Mouse (Mus musculus) ES-CJ7 (cell line): ENCODE measurements around the gene Mbtps1.

ENCODE experiments used
- DNase-seq: peaks from one replicate; pipeline ENCODE4 v3.0.0; 2011; ENCODE audit warnings: low read depth, low spot score

Mbtps1 gene

DNA sequence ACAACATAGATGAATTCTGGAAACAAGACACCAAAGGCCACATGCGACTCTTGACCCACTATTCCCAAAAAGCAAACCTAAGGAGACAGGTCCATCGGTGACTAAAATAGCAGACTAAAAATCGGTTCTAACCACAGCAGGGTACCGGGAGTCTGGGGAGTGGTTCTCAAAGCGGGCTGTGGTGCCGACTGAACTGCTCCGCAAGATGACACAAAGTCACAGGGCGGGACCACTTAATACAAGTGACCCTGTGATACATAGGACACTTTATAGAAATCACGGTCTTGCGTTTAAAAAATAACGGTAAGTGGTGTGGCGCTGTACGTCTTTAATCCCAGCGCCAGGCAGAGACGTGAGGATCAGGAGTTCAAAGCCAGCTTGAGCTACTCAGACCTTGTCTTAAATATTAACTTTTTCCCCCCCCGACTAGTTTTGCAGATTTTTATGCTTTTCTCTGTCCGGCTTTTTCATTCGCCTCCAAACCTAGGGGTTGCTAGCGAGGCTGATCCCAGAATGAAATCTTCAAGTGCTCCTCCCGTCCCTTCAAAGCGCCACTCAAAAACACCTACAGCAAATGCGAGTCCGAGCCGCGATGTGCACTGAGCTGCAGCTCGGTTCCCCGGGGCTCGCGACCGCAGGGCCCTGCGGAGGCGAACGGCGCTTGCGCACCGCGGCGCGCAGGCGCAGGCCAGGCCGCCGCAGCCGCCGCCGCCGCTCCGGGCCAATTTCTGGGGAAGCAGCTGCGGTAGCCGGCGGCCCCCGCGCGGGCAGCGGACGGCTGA is 523 bp downstream of the Mbtps1 start:
- peak; percentile 77 for DNase-seq

DNA sequence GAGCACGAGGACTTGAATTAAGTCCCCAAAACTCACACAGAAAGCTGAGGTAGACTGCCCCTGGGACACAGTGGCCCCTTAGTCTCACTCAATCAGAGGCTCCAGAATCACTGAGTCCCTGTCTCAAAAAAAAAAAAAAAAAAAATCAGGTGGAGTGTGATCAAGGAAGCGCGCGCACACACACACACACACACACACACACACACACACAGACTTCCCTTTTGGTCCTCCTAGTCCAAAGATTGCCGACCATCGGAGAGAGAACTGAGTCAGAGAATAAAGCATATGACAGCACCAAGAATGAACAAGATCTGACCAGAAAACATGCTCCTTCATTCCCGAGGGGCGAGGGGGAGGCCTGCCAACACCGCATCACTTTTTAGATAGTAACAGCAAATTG is 1.4 kb downstream of the Mbtps1 start:
- DNase-seq = no peak

DNA sequence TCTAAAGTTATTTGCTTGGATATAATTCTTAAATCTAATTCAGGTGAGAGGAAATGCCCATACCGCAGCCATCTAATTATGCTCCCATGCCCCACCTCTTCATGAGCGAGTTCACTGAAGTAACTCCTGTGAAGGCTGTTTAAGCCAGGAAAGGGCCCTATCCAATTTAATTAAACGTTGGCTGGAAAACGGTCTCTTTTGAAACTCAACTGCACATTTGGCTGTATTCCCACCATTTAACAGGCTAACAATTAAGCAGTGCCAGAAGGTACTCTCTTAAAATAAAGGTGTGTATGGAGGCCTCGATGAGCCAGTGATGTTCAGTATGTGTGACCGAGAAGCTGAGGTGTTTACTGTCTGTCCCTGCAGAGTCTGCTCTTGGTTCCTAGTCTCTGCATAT is 2.7 kb downstream of the Mbtps1 start:
- DNase-seq = no peak

DNA sequence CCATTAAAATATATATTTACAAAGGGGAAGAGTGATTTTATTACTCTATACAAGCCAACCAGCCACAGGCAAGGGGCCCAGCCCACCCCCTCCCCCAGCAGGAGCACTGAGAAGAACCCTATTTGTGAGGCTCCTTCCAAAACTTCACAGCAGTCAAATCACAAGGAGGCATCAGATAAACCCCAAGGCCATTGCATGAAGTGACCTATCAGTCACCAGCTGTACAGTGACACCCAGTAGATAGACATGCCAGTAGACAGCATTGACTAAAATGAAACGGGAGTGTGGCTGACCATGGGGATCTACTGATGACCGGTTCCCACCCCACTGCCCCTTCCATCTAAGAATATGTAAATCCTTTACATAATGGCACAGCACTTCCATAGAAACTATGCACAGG is 5.6 kb downstream of the Mbtps1 start:
- no peak for DNase-seq

DNA sequence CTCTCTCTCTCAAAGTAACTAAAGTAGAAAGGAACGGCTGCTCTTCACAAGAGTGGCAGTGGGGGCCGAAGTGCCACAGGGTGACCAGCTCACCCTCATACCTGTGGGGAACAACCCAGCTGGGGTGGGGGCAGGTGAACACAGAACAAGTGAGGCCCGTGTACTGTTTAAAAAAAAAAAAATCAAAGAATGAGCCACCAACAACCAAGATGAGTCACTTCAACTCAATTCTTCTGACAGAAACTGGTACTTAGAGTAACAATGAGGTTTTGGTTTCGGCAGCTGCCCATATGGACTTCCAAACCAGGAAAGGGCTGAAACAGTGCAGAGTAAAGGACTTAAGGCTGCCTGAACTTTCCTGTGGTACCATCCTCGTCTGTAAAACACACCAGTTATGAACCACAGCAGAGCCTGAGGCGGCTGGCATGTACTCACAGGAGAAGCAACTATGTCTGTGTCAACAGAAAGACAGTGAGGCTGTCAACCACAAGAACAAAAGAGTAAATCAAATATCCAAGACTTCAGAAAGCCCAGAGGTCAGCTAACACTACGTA is 9.9 kb downstream of the Mbtps1 start:
- DNase-seq = no peak

DNA sequence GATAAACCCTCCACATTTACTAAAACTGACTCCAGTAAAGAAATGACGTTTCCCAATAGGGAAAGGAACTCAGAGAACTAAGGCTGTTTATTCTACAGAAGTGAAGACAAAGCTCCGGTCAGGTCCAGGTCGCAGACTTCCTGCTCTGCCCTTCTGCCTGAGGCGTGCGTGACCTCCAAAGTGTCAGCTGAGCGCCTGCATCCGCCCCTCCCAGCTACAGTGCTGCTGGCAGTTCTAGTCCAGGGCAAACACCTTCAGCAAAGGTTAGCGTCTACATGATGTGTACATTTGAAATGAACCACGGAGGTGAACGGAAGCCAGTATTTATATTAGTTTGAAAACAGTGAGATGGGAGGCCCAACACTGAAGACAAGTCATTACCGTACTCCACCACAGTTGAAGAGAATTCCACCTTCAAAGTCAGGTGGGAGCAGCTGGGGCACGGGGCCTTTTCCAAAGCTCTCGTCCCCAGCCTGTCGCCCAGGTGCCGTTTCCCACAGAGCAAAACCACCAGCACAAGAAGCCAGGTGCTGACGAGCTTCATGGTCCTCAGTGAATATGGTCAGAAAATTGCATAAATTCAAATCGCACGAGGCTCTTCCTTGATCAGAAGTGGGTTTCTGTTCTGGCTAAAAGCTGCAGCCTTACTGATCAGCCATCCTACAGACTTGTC is 11.4 kb downstream of the Mbtps1 start:
- DNase-seq = peak; percentile 73

DNA sequence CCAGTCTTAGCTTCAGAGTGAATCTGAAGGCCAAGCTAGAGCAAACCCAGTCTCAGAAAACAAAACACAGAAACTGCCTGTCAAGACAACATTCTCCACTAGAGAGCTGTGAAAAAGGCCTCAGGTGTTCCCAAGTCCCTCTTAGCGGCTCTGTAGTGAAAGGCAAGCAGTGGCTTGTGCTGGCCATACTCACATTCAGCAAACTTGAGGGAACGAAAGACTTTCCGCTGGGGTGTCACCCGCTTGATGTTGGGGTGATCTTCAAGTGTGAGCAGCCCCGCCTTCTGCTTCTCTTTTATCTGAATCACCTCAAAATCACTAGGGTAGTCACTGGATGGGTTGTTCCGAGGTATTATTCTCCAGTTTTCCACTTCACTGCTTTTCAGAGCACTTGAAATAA is 12.7 kb downstream of the Mbtps1 start:
- no peak for DNase-seq

DNA sequence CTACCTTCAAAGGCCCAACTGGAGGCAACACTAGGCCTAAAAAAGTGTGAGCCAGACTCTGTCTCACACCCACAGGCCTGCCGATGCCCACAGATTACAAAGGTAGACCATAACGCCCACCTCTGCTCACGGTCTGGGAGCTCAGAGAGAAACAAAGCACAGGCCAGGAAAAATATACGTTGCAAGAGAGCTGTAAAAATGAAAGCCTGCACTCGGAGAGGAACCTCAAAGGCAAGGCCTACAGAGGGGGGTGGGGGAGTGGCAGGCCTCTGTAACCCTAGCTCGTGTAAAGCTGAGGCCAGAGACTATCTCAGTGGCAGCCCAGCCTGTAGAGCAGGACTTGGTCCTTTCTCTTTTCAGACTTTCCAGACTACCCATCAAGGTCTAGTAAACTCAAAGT is 13.4 kb downstream of the Mbtps1 start:
- no peak for DNase-seq

DNA sequence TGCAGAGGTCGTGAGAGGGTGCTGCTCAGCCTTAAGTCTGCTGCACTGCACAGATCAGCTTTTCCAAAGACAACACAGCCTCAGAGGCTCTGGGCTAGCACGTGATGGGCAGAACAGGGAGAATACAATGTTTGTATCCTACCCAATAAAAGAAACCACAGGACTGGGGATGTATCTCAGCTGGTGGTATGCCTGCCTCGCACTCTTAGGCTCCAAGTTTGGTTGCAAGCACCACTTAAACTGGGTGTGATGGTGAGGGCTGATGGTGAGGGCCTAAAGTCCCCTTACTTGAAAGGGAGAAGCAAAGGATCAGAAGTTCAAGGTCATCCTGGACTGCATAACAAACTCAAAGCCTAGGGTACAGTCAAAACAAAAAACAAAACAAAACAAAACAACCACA is 13.9 kb downstream of the Mbtps1 start:
- peak; percentile 69 for DNase-seq

DNA sequence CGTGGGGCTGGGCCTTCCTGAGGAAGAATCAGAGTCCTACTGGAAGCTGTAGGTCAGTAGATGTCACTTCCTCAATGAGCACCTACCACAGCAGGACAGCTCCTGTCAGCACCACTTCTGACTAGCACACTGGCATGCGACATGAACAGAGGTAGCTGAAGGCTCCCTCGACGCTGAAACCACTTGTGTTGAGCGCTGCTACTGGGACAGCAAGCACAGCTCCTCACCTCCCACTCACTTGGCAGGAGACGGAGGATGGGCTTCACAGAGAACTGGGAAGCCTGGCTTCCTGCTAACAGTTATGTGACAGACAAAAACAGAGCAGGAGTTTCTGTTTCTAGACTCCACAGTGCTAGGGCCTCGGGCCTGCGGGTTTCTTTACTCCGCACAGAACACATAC is 26.6 kb downstream of the Mbtps1 start:
- DNase-seq = no peak

DNA sequence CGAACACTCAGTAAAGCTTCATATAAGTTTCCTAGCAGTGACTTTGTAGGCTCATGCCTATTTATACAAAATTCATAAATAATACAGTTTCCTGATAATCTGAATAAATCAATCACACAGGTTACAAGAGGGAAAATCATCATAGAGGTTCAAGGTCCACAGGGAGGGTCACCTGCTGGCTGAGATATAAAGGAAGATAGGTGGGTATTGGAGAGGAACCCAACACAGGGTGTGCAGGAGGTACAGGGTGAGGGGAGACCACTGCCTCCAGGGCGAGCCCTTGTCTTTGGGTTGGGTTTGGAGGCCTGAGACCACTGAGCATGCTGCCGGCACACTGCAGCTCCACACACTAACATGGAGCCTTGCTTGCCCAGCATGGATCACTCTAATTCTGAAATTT is 27.1 kb downstream of the Mbtps1 start:
- no peak for DNase-seq

DNA sequence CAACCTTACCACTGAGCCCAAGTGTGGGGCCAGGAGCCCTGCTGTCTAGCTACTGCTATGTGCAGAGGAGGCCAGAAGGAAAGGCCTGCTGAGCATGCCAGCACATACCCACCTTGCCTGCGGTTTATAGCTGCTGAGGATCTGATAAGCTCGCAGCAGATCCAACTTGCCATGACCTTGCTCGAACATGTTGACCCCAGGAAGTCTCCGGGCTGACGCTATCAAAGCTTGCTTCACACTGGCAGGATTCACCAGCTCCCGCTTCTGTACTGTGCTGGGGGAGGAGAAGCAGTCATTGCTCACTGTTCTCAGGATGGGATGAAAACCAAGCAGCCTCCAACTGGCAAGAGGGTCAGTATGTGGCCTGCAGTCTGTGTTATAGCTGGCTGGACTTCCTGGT is 27.6 kb downstream of the Mbtps1 start:
- DNase-seq = no peak

DNA sequence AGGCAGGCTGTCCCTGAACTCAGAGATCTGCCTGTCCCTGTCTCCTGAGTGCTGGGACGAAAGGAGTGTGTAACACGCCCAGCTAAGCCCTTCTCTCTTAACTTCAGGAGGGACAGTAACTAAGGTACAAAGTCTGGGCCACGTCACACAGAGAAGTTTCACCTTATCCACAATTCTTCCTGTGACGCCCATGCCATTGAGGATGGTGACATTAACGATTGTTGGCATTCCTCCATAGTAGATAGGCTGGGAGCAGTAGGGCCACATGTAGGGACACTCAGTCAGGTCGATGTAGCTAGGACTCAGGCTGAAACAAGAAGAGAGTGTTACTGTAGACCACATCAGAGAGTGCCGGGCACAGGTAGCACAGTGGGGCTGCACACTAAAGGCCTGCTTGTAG is 29.8 kb downstream of the Mbtps1 start:
- no peak for DNase-seq

DNA sequence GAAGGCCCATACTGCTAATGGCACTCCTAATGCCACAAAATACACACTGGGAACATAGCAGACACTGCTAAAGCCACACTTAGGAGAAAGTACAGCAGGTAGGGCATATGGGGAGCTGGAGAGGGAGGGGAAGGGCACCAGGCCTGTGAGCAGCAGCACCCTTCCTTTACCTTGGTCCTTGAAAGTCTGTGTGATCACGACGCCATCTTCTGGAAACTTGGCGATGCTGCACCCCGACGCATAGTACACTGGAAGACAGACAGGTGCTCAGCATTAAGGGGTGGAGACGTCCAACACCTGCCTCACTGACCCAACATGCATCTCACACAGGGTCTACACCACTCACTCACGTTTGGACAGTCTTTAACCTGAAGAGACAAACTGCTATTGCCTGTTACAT is 38.4 kb downstream of the Mbtps1 start:
- peak; percentile 81 for DNase-seq

DNA sequence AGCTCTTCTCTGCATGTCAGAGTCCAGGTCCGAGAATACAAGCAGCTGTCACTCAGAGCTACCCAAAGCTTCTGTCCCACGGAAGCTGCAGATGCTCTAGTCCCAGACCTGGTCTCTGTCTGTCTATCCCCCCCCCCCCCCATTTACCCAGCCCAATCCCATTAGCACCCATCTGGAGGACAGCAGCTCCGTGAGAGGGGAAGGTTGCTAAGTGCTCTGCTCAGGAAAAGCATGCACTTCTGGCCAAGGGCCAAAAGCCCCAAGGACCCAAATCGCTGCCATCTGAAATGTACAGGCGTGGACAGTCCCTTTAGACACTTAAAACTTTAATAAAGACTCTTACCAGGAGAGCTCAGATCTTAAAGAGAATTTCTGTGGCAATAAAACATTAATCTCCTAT is 41.9 kb downstream of the Mbtps1 start:
- DNase-seq = no peak

DNA sequence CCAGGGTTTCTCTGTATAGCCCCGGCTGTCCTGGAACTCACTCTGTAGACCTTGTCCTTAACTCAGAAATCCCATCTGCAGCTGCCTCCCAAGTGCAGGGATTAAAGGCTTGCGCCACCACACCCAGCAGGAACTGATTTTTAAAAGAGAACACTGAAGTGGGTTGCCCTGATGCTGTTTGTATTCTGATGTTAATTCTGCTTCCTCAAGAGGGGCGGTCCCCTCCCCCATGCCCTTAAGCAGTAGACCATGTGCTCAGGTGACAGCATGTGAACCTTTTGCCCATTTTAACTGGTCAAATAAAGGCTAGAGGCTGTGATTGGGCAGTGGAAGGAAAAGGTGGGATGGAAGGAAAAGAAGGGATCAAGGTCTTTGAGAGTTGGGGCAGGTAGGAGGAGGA is 42.8 kb downstream of the Mbtps1 start:
- DNase-seq = peak; percentile 99

DNA sequence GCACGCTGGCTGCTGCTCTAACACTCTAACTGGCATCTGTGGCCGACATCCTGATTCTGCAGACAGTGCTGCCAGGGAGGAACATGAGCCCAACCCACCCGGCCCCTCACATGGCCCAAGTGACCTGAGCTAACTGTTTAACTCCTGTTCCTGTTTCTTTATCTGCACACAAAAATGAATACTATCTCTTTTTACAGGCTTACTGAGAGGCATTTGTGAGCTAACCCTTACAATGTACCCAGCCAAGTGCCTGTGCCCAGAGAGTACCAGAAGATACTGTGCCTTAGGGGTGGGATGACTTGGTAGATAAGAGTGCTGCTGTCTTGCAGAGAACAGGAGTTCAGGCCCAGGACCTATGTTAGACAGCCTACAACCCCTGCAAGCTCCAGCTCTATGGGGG is 43.6 kb downstream of the Mbtps1 start:
- no peak for DNase-seq

DNA sequence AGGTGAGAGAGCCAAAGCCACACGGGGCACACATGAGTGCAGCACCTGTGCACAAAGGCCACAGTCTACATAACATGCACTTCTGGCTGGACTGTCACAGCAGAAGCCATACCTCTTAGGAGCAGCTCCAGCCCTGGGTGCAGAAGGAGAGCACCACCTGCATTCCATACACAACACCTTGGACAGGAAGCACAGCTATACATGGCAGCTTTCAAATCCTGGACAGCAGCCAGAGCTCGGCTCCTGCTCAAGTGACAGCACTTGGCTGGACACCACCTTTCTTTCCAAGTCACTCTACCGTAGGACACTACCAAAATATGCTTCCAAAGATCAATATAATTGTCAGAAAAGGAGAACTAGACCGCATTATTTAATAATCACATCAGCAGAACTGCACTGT is 45.1 kb downstream of the Mbtps1 start:
- DNase-seq = no peak

DNA sequence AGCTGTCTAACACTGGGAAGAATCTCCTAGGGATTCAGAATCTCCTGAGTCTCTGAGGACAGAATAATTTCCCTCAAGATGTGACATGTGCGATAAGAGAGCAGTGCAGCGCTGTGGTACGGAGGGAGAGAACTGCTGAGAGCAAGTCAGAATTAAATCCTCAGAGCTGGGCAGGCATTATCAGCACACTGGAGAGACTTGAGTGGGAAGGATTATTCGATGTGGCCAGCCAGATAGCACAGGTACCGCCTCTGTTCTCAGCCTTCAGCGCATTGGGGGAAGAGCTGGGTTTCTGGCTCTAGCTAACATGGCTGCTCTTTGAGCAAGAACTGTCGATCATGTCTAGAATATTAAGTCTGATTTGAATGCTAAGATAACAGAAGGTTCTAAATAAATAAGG is 46.8 kb downstream of the Mbtps1 start:
- DNase-seq = no peak

DNA sequence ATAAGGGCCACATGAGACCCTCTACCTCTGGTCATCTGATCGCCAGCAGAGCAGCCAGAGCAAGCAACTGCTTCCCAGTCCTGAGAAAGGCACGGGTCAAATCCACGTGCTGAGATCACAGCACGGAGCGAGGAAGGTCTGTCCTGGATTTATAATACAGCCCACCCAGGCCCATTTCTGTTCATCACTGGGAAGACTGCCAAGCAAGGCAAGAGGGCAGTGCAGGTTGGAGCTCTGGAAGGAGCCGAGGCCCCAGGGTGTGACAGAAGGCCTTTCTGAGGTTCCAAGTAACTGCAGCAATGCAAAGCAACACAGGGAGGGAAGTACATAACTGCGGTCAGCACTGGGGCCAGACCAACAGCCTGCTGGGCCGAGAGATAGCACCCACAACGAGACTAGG is 48.1 kb downstream of the Mbtps1 start:
- no peak for DNase-seq

DNA sequence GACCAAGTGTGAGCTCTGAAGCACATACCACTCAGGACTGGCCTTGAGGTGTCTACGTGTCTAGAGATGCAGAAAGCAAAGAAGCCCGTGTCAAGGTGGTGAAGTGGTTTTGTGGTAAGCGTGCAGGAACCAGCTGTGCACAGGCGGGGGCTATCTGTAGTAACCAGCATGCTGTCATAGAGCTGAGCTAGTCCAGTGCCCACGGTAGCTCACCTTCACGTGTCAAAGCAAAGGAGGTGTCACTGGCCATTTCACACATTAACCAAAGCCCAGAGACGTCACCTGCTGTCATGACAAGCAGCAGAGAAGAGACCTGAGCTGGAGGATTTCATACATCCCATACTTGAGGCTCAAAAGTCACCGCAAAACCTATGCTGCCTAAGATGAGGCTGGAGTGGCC is 52.4 kb downstream of the Mbtps1 start:
- no peak for DNase-seq

DNA sequence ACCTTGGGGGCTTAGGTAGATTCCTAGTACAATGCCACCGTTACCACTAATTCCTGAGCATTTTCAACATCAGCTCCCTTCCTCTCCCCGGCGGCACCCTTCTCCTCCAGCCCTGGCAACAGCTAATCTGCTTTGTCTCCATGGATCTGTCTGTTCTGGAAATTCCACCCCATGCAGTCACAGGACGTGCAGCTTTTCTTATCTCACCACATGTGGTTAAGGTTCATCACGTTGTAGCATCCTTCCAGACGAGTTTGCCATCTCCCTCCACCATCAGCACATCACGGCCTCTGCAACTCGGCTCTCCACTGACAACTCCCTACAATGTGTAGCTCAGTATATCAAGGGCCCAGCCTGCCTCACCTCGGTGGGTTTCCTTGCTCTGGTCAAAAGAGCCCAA is 53.0 kb downstream of the Mbtps1 start:
- DNase-seq = no peak

DNA sequence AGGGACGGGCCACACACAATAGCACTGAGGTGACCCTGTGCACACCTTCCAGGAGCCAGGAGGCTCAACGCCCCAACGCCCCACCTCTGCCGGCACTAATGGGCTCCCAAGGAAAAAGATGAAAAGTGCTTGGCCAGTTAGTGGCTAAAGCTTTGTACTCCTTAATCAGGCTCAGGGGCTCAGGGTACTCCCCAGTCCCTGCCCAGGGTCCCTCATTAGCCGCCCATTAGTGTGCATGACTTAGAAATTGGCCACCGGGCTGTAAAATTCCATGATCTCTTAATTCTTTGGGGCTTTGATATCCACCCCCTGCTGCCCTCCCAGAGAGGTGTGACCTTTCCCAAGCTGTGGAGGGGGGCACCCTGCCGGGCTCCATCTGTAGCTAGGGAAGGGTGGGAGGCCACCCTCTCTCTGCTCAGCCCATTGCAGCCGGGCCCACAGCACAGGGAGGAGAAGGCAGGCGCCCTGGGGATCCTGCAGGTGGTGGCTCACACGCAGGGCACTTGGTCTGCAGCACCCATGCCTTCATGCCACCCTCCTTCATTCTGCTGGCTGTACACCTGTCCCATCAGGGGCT is 55.3 kb downstream of the Mbtps1 start:
- no peak for DNase-seq
